Mouse (Mus musculus) A20 (cell line): Measurements from ENCODE around the gene Zfp644.

Experiments used
- DNase-seq: peaks from one replicate; pipeline ENCODE4 v3.0.0-alpha.2; 2011; ENCODE audit warnings: low read depth, low spot score

Gene Zfp644

GRCm38 (mm10) chr5:106664910-106665309, 32.2 kb downstream of the Zfp644 start:
- no peak for DNase-seq

- no peak for DNase-seq
Measured at GRCm38 (mm10) chr5:106660867-106661266, 36.2 kb downstream of the Zfp644 start.

- no peak for DNase-seq
Measured at GRCm38 (mm10) chr5:106652790-106653328, 44.2 kb downstream of the Zfp644 start.

GRCm38 (mm10) chr5:106652220-106652753, 44.8 kb downstream of the Zfp644 start:
- DNase-seq = no peak

- no peak for DNase-seq
Measured at GRCm38 (mm10) chr5:106649995-106650394, 47.1 kb downstream of the Zfp644 start.

- DNase-seq = peak; percentile 36
Measured at GRCm38 (mm10) chr5:106649441-106649840, 47.6 kb downstream of the Zfp644 start.

- DNase-seq = no peak
Measured at GRCm38 (mm10) chr5:106643434-106643833, 53.7 kb downstream of the Zfp644 start.

- no peak for DNase-seq
Measured at GRCm38 (mm10) chr5:106641876-106642275, 55.2 kb downstream of the Zfp644 start.

- DNase-seq = no peak
Measured at GRCm38 (mm10) chr5:106640235-106640809, 56.8 kb downstream of the Zfp644 start.

- no peak for DNase-seq
Measured at GRCm38 (mm10) chr5:106639627-106640026, 57.5 kb downstream of the Zfp644 start.

GRCm38 (mm10) chr5:106636423-106636946, 60.6 kb downstream of the Zfp644 start:
- no peak for DNase-seq

- DNase-seq = no peak
Measured at GRCm38 (mm10) chr5:106628369-106629149, 68.5 kb downstream of the Zfp644 start.

- no peak for DNase-seq
Measured at GRCm38 (mm10) chr5:106623337-106623736, 73.8 kb downstream of the Zfp644 start.

GRCm38 (mm10) chr5:106622193-106622592, 74.9 kb downstream of the Zfp644 start:
- DNase-seq = no peak

GRCm38 (mm10) chr5:106620446-106620845, 76.6 kb downstream of the Zfp644 start:
- no peak for DNase-seq

GRCm38 (mm10) chr5:106615006-106615405, 82.1 kb downstream of the Zfp644 start:
- no peak for DNase-seq

- no peak for DNase-seq
Measured at GRCm38 (mm10) chr5:106614570-106614969, 82.5 kb downstream of the Zfp644 start.

GRCm38 (mm10) chr5:106612151-106612550, 84.9 kb downstream of the Zfp644 start:
- DNase-seq = no peak

- no peak for DNase-seq
Measured at GRCm38 (mm10) chr5:106608798-106609197, 88.3 kb downstream of the Zfp644 start, which contains the start of gene Gm17304. Gene Gm17304, plus strand, starts transcription at chr5:106609098.

GRCm38 (mm10) chr5:106607081-106607480, 90.0 kb downstream of the Zfp644 start:
- DNase-seq = no peak

GRCm38 (mm10) chr5:106605096-106605495, 92.0 kb downstream of the Zfp644 start:
- no peak for DNase-seq

- DNase-seq = no peak
Measured at GRCm38 (mm10) chr5:106604381-106604780, 92.7 kb downstream of the Zfp644 start.
